Mouse (Mus musculus): ENCODE measurements at regions not wholly inside any gene's neighbourhood (a gene's known extent, or its start where the extent isn't known, plus 50 kb on each side); places are given as distances from the start of the nearest gene placed in this dataset.

- H3K4me3 ChIP-seq = no peak overlapping the region
- no peak overlapping the region for H3K4me2 ChIP-seq (replicated peaks)
- no peaks in the 10 kb centered on the region for H3K4me1 ChIP-seq
- H3K27ac ChIP-seq = no peak overlapping the region
- no peak for ATAC-seq (ENCODE audit: low FRiP score, low read depth)
- no peaks in the 10 kb centered on the region for H3K27me3 ChIP-seq (replicated peaks)
- no peak overlapping the region for H3K9ac ChIP-seq
- WGBS = 89% methylated on average over 2 of the region's 2 CpGs
- H3K36me3 ChIP-seq = no peaks in the 10 kb centered on the region
- H3K9me3 ChIP-seq = no peaks in the 10 kb centered on the region
Observed at GRCm38 (mm10) chr12:46138646-46139045, 680.1 kb downstream of the Nova1 start.

DNA sequence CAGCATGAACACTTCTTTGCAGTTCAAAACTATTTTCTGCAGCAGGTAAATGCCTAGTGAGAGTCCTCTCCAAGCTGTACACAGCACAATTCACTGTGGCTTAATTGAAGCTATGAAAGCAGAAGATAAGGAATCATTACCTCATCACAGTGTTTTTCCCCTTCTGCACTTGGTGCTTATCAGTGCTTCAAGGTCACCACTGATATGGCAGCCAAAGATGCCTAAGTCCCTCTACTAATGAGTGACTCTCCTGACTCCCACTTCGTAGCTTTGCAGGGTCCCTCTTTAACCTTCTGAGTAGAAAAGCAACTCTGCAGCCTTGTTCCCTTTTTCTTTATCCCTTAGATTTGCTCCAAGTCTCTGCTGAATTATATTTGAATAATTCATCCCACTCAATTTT is 692.9 kb downstream of the Nova1 start:
- H3K27ac ChIP-seq = no peak overlapping the region
- no peak for ATAC-seq (ENCODE audit: low FRiP score, low read depth)
- no peaks in the 10 kb centered on the region for H3K36me3 ChIP-seq
- 79% methylated on average over 1 of the region's 1 CpGs for WGBS
- H3K4me3 ChIP-seq = no peak overlapping the region
- no peak overlapping the region for H3K9ac ChIP-seq
- no peaks in the 10 kb centered on the region for H3K27me3 ChIP-seq (replicated peaks)
- no peaks in the 10 kb centered on the region for H3K9me3 ChIP-seq
- H3K4me2 ChIP-seq (replicated peaks) = no peak overlapping the region
- no peaks in the 10 kb centered on the region for H3K4me1 ChIP-seq

- Histone ChIP-seq H3K4me1 (no peaks in the 10 kb centered on the region), H3K9me3 (no peaks in the 10 kb centered on the region), H3K36me3 (no peaks in the 10 kb centered on the region), H3K4me2 (replicated peaks) (no peak overlapping the region), H3K27ac (no peak overlapping the region), H3K27me3 (replicated peaks) (no peaks in the 10 kb centered on the region), H3K9ac (no peak overlapping the region), H3K4me3 (no peak overlapping the region)
- 90% methylated on average over 4 of the region's 4 CpGs for WGBS
- no peak for ATAC-seq (ENCODE audit: low FRiP score, low read depth)
Observed at GRCm38 (mm10) chr12:46111352-46111751, 707.4 kb downstream of the Nova1 start.

GRCm38 (mm10) chr12:46083356-46083755 is 735.4 kb downstream of the Nova1 start:
- H3K27ac ChIP-seq = no peak overlapping the region
- 89% methylated on average over 2 of the region's 2 CpGs for WGBS
- no peak for ATAC-seq (ENCODE audit: low FRiP score, low read depth)
- H3K9me3 ChIP-seq = no peaks in the 10 kb centered on the region
- no peak overlapping the region for H3K4me3 ChIP-seq
- no peaks in the 10 kb centered on the region for H3K4me1 ChIP-seq
- no peak overlapping the region for H3K4me2 ChIP-seq (replicated peaks)
- no peak overlapping the region for H3K9ac ChIP-seq
- no peaks in the 10 kb centered on the region for H3K36me3 ChIP-seq
- H3K27me3 ChIP-seq (replicated peaks) = no peaks in the 10 kb centered on the region

DNA sequence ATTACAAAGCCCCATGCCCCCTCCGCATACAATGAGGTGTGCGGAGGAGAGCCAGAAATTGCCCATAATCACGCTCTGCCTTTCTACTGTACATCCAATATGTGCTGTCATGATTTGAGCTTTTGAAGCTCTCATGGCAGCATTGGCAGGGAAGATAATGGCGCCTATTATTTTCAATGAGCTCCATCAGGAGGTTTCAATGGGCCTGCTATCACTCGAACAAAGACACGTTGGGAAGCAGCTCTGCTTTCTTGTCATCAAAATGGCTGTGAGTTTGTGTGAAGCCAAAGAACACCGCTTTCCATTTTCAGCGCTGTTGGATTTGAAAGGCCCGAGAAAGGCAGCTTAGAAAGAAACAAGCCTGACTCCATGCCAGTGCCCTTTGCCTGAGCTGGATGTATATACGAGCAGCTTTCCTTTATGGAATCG is 742.9 kb downstream of the Nova1 start:
- ATAC-seq (ENCODE audit: low FRiP score, low read depth) = no peak
- Histone ChIP-seq H3K27me3 (replicated peaks) (no peaks in the 10 kb centered on the region), H3K4me1 (no peaks in the 10 kb centered on the region), H3K4me2 (replicated peaks) (no peak overlapping the region), H3K9ac (no peak overlapping the region), H3K36me3 (no peaks in the 10 kb centered on the region), H3K4me3 (no peak overlapping the region), H3K9me3 (no peaks in the 10 kb centered on the region), H3K27ac (no peak overlapping the region)
- 81% methylated on average over 11 of the region's 11 CpGs for WGBS

DNA sequence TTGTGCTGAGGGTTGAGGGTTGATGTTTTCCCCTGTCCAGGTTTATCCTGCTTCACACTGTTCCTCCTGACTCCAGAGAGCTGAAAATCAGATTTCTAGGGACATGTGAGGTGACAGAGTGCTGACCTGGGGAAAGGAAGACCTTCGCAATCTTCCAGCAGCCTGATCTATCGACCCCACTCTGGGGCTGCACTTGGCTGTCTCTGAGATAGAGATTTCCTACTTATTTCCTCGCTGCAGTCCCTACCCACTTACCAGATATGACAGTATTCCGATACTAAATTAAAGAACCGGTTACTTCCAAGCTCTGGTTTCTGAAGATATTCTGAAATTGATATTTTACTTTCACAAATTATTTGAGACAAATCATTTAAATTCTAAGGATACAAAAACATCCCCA is 743.4 kb downstream of the Nova1 start:
- Histone ChIP-seq H3K27ac (no peak overlapping the region), H3K4me2 (replicated peaks) (no peak overlapping the region), H3K4me1 (no peaks in the 10 kb centered on the region), H3K4me3 (no peak overlapping the region), H3K27me3 (replicated peaks) (no peaks in the 10 kb centered on the region), H3K36me3 (no peaks in the 10 kb centered on the region), H3K9me3 (no peaks in the 10 kb centered on the region), H3K9ac (no peak overlapping the region)
- 91% methylated on average over 5 of the region's 5 CpGs for WGBS
- no peak for ATAC-seq (ENCODE audit: low FRiP score, low read depth)

GRCm38 (mm10) chr12:46066896-46067295 is 751.8 kb downstream of the Nova1 start:
- no peaks in the 10 kb centered on the region for H3K9me3 ChIP-seq
- H3K27me3 ChIP-seq (replicated peaks) = no peaks in the 10 kb centered on the region
- H3K36me3 ChIP-seq = no peaks in the 10 kb centered on the region
- no peak overlapping the region for H3K9ac ChIP-seq
- H3K4me2 ChIP-seq (replicated peaks) = no peak overlapping the region
- H3K4me3 ChIP-seq = no peak overlapping the region
- ATAC-seq (ENCODE audit: low FRiP score, low read depth) = no peak
- 89% methylated on average over 2 of the region's 2 CpGs for WGBS
- no peak overlapping the region for H3K27ac ChIP-seq
- H3K4me1 ChIP-seq = no peaks in the 10 kb centered on the region

DNA sequence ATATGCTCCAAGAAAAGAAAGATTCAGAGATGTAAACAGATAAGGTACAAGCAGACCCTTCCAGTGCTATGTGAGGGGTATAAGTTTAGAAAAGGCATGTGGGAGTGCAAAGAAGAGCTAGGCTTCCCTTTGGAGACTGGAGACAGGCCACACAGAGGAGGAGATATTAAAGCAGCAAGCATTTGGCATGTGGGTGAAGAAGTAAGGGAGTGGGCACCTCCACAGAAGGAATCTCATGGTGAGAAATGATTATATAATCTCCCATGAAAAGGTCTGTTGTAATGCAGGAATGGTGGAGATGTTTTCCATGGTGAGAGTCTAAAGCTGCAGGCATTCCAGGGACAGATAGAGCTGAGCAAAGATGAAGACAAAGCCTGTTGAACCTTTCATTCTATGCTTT is 778.1 kb downstream of the Nova1 start:
- H3K4me1 ChIP-seq = no peaks in the 10 kb centered on the region
- no peaks in the 10 kb centered on the region for H3K27me3 ChIP-seq (replicated peaks)
- no peak overlapping the region for H3K9ac ChIP-seq
- no peak overlapping the region for H3K4me2 ChIP-seq (replicated peaks)
- H3K36me3 ChIP-seq = no peaks in the 10 kb centered on the region
- H3K27ac ChIP-seq = no peak overlapping the region
- H3K9me3 ChIP-seq = no peaks in the 10 kb centered on the region
- no peak overlapping the region for H3K4me3 ChIP-seq
- ATAC-seq (ENCODE audit: low FRiP score, low read depth) = no peak

DNA sequence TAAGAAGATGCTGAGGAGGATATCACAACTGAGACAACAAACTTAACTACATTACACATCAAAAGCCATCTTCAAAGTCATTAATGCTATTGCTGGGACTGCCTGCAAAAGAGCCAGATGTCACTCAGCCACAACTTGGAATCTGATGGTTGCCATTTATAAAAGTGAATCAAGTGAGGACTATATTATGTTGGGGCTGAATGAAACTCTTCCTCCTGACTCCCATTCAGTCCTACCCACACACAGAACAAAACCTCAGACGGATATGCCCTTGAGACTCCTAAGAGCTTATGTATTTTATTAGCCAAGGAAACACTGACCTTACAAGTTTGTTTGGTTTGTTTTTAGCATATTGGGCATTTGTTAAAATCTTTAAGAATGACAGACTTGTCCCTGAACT is 778.5 kb downstream of the Nova1 start:
- no peaks in the 10 kb centered on the region for H3K36me3 ChIP-seq
- WGBS = 64% methylated on average over 1 of the region's 1 CpGs
- H3K27ac ChIP-seq = no peak overlapping the region
- H3K4me3 ChIP-seq = no peak overlapping the region
- H3K27me3 ChIP-seq (replicated peaks) = no peaks in the 10 kb centered on the region
- ATAC-seq (ENCODE audit: low FRiP score, low read depth) = no peak
- H3K9ac ChIP-seq = no peak overlapping the region
- H3K4me1 ChIP-seq = no peaks in the 10 kb centered on the region
- H3K9me3 ChIP-seq = no peaks in the 10 kb centered on the region
- H3K4me2 ChIP-seq (replicated peaks) = no peak overlapping the region

GRCm38 (mm10) chr12:46036540-46037094 is 782.1 kb downstream of the Nova1 start:
- no peak overlapping the region for H3K4me3 ChIP-seq
- WGBS = 72% methylated on average over 3 of the region's 3 CpGs
- no peak overlapping the region for H3K9ac ChIP-seq
- H3K4me2 ChIP-seq (replicated peaks) = no peak overlapping the region
- no peaks in the 10 kb centered on the region for H3K4me1 ChIP-seq
- no peaks in the 10 kb centered on the region for H3K27me3 ChIP-seq (replicated peaks)
- no peak overlapping the region for H3K27ac ChIP-seq
- ATAC-seq (ENCODE audit: low FRiP score, low read depth) = no peak
- no peaks in the 10 kb centered on the region for H3K9me3 ChIP-seq
- no peaks in the 10 kb centered on the region for H3K36me3 ChIP-seq

DNA sequence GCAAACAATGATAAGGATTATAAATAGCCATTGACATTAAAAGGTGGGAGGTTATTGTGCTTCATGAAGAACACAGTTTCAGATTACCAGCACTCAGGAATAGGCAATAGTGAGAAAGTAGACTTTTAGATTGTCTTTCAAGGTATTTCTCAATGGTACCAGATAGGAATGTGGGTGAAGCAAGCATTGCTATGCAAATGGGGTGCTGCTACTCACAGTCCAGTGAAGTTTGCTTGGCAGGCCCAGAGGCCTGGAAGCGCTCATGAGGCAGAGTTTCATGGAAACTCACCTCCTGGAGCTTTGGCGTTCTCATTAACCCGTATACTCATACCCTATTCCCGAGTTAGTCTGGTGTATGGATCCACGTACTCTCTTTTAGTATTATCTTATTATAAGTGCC is 793.5 kb downstream of the Nova1 start:
- no peaks in the 10 kb centered on the region for H3K36me3 ChIP-seq
- H3K9me3 ChIP-seq = no peaks in the 10 kb centered on the region
- 88% methylated on average over 5 of the region's 5 CpGs for WGBS
- no peaks in the 10 kb centered on the region for H3K27me3 ChIP-seq (replicated peaks)
- H3K27ac ChIP-seq = no peak overlapping the region
- H3K4me2 ChIP-seq (replicated peaks) = no peak overlapping the region
- H3K4me1 ChIP-seq = no peaks in the 10 kb centered on the region
- no peak for ATAC-seq (ENCODE audit: low FRiP score, low read depth)
- no peak overlapping the region for H3K4me3 ChIP-seq
- no peak overlapping the region for H3K9ac ChIP-seq

- Histone ChIP-seq H3K27me3 (replicated peaks) (no peaks in the 10 kb centered on the region), H3K4me1 (no peaks in the 10 kb centered on the region), H3K4me2 (replicated peaks) (no peak overlapping the region), H3K9ac (no peak overlapping the region), H3K9me3 (no peaks in the 10 kb centered on the region), H3K27ac (no peak overlapping the region; the same call in 1 of the 2 replicates), H3K4me3 (no peak overlapping the region), H3K36me3 (no peaks in the 10 kb centered on the region)
- WGBS = 56% methylated on average over 4 of the region's 4 CpGs
- ATAC-seq (ENCODE audit: low FRiP score, low read depth) = peak; percentile 63
Observed at GRCm38 (mm10) chr12:46021546-46021910, 797.2 kb downstream of the Nova1 start.

DNA sequence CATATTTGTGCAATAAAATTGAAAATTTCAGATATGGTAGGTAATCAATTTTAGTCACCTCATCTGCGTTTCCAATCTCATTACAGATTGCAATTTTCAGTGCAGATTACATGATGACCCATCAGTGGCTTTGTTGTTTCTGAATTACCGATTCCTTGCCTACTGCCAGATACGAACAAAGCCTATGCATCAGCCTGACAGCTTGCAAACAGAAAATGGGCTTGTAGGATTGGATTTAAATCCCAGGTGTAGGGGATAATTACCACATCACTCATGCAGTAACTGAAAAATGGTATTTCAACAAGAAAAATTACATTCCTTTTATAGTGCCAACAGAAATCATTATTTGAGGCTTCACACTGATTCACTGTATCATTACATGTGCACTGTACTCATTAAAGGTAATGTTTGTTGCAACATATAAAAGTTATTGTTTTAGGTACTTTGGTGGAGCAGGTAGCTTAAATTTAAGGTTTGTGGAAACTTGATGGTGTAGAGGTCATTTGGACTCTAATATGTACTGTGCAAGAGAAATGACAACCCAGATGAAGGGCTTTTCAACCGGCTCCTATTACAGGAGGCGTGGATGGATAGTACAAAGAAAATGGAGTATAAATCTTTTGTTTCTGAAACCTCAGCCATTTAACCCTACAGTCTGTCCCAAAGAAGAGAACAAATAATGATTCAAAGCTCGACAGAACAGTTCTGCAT is 797.7 kb downstream of the Nova1 start:
- H3K36me3 ChIP-seq = no peaks in the 10 kb centered on the region
- H3K27ac ChIP-seq = no peak overlapping the region; the same call in 1 of the 2 replicates
- 70% methylated on average over 6 of the region's 6 CpGs for WGBS
- ATAC-seq (ENCODE audit: low FRiP score, low read depth) = peak; percentile 68
- no peak overlapping the region for H3K4me2 ChIP-seq (replicated peaks)
- no peaks in the 10 kb centered on the region for H3K27me3 ChIP-seq (replicated peaks)
- no peak overlapping the region for H3K4me3 ChIP-seq
- no peaks in the 10 kb centered on the region for H3K9me3 ChIP-seq
- H3K9ac ChIP-seq = no peak overlapping the region
- no peaks in the 10 kb centered on the region for H3K4me1 ChIP-seq
